Mouse (Mus musculus): Measurements from ENCODE around the gene Jph2. TPM values are rescaled to one million over a fixed set of nuclear protein-coding genes. Genes with fewer than 3 reads are reported as not detected.

The Jph2 gene
- not detected for total RNA-seq (2023)

GRCm38 (mm10) chr2:163397905-163398304 is at the start of gene Jph2:
Jph2 (minus strand) TSS chr2:163397993.

GRCm38 (mm10) chr2:163438246-163438618 is 40.4 kb upstream of the Jph2 start, which contains the start of gene Gdap1l1:
Gdap1l1 (plus strand) TSS chr2:163438476.

GRCm38 (mm10) chr2:163424597-163424996 is 26.8 kb upstream of the Jph2 start, which contains the start of gene Oser1:
Oser1 (minus strand) TSS chr2:163424697.

Other genes starting within 250 kb of the Jph2 start
- gene Tox2, start 194.9 kb downstream of the Jph2 start, total RNA-seq (2023), result under 1 TPM in 1 of 2 experiments, not detected in 1; 0.20 TPM
- gene Oser1, start 26.7 kb upstream of the Jph2 start, total RNA-seq (2023), result 10 to 100 TPM; 82.7 to 99.8 TPM
- not detected for gene Gdap1l1, start 40.5 kb upstream of the Jph2 start, total RNA-seq (2023)
- 1 to 10 TPM; 1.3 to 1.4 TPM for gene Fitm2, start 74.6 kb upstream of the Jph2 start, total RNA-seq (2023)
- not detected for gene R3hdml, start 94.3 kb upstream of the Jph2 start, total RNA-seq (2023)
- under 1 TPM; 0.07 to 0.09 TPM for gene Hnf4a, start 108.8 kb upstream of the Jph2 start, total RNA-seq (2023)
- gene Ttpal, start 204.3 kb upstream of the Jph2 start, total RNA-seq (2023), result 10 to 100 TPM; 44.0 to 48.8 TPM
- gene Serinc3, start 247.1 kb upstream of the Jph2 start, total RNA-seq (2023), result 100 to 1,000 TPM; 418 to 463 TPM